Mouse (Mus musculus) gastrocnemius, postnatal 10 days (tissue): ENCODE measurements at regions not wholly inside any gene's neighbourhood (a gene's known extent, or its start where the extent isn't known, plus 50 kb on each side); places are given as distances from the start of the nearest gene placed in this dataset.

Experiments used
- DNase-seq: peaks from one replicate; pipeline ENCODE4 v3.0.0; 2021; ENCODE audit warnings: mixed read lengths

DNA sequence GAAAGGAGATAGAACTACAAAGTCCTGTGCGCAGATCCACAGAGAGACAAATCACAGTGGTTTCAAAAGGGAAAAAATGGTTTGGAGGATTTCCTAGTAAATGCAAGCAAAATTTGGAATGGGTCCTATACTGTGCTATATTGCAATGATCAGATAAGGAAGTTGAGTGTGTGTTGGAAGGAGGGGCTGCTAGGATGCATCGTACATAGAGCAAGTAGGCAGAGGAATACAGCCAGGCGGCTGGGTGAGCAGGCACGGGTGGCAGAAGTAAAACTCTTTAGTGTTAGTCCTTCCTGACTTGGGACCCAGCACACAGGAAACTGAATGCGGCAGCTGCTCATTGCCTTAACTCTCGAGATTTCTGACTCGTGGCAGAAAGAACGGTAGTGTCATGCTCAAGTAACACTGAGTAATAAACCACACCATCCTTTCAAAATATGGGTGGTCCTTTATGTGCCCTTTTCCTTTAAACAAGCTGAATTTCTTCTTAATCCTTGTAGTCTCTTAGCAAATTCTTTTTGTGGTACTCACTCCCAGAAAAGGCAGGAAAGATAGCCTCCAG lies 87.0 kb upstream of the Itprid2 start:
- no peak for DNase-seq

- DNase-seq, result no peak
Measured at GRCm38 (mm10) chr2:79549781-79550180, 85.4 kb upstream of the Itprid2 start.

- no peak for DNase-seq
Measured at GRCm38 (mm10) chr2:79550432-79550831, 84.7 kb upstream of the Itprid2 start.

DNA sequence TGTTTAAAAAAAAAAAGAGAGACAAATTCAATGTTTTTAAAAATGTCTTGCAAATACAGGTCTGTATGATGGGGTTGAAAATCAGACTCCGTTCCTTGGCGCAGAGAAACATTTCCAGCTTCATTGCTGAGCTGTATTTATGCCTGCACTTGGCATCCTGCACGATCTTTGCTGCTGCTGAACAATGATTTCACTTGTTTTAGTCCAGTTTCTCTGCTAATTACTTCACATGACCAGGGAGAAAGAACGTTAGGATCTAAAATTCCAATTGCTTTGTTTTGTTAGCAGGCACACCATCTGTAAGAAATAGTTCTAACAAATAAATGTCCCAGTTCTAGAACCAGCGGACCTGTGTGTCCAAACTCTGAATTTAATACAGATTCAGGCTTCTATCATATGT lies 82.7 kb upstream of the Itprid2 start:
- no peak for DNase-seq

GRCm38 (mm10) chr2:79555395-79555794 lies 79.8 kb upstream of the Itprid2 start:
- no peak for DNase-seq

GRCm38 (mm10) chr2:79557361-79557760 lies 77.8 kb upstream of the Itprid2 start:
- DNase-seq, result no peak

DNA sequence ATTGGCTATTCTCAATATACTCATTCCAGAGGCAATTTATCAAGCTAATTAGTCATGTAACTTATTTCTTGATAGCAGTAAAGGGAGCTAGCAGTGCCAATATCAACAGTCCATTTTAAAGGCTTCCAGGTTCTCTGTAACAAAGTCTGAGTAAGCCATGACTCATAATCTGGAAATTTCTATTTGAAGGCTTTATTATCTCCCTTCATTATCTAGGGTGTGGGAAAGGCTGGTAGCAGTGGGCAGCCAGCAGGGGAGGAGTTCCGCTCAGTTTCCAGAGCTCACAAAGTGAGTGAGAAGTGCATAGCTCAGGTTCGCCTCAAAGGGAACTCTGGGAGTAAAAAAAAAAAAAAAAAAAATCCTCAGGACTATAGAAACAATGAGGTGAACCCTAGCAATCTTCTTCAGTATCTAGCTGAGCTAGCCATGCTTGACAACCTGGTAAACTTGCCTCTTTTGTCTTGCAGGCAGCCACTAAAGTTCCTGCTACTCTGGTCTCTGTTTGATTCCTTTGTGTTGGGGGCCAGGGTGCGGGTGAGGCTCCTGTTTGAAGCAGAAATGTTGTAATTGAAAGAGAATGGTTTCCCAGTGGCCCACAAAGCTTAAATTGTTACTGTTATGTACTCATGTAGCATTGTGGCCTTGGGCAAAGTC lies 68.7 kb upstream of the Itprid2 start:
- DNase-seq, result no peak

- no peak for DNase-seq
Measured at GRCm38 (mm10) chr2:79567413-79567934, 67.7 kb upstream of the Itprid2 start.

GRCm38 (mm10) chr2:79569663-79570062 lies 65.5 kb upstream of the Itprid2 start:
- no peak for DNase-seq

GRCm38 (mm10) chr2:79571910-79572309 lies 63.2 kb upstream of the Itprid2 start:
- DNase-seq, result no peak

DNA sequence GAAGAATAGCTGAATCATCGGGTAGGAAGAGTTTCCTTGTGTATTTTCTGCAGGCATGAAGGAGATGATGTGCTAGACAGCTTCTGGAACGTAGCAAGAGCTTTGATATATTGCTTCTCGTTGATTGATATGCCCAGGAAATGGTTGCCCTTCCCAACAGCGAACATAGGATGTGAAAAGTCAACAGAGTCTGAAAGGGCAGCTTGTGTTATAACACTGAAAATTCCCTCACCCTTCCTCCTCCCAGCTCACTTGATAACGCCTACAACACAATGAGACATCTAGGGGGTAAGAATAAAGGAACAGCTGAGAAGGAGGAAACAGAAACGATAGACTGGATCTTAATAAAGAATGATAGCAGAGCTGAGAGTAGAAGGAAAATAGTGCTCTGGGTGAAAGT lies 60.1 kb upstream of the Itprid2 start:
- no peak for DNase-seq

DNA sequence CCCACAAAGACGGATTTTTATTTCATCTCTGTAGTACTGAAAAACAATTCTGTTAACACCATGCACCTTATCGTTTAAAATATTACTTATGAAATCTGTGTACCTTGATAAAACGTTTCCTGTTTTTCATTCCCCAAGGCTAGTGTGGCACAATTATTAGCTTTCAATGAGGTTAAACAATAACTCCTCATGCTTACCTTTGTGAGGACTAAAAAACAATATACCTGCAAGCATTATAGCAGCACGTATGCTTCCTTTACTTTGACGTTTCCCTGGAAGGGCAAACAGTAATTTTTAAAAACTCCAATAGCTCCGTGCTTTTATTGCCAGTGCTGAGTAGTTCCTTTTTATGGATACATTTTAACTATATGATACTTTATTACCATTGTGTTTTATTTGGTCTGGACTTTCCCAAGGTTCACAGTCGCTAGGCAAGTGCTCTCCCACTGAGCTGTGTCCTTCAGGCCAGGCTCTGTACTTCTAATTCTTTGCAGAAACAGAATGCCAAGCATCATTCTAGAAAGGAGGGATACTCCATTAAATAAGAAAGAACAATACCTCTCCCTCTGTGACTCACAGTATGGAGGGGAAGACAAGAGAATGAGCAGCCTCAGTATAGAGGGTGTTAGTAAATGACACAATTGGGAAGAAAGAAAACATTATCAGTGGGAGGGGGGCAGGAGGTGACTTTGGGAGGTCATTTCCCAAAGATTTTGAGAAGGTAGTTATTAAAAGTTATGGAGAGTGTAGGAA lies 50.0 kb upstream of the Itprid2 start:
- DNase-seq, result no peak
